Mouse (Mus musculus): ENCODE results near the gene Ddx23. TPM values are rescaled to one million over a fixed set of nuclear protein-coding genes. Genes with fewer than 3 reads are reported as not detected.

Ddx23 gene
- polyA plus RNA-seq, 1 experiment from 2014 or later = 22.0 TPM

DNA sequence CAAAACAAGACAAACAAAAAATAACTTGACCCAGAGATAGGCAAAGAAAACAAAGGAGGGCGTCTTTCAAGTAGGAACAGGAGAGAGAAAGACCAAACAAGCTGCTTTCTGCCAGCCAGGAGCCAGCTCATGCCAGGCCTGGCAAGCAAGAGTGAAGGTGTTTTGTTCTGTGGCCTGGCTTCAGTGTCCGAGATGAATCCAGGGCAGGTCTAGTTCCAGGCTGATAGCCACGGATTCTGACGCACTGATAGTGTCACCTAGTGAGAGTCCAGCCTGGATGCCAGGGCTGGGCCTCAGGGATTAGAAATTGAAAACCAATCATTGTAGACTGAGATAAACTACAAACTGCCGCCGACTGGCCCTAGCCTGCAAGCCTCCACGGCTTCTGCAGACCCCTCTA is 15.3 kb upstream of the Ddx23 start:
- peaks cover 4% of the 10 kb centered on the region; the same call in 1 of the 2 replicates for H3K4me1 ChIP-seq (ENCODE audit: control insufficient read depth, insufficient read depth, low read length)
- H3K4me3 ChIP-seq (ENCODE audit: low read depth, low read length) = no peak overlapping the region
- peaks cover 22% of the 10 kb centered on the region for H3K27me3 ChIP-seq (ENCODE audit: control insufficient read depth, insufficient read depth, low read length)
- no peaks in the 10 kb centered on the region for H3K36me3 ChIP-seq (replicated peaks; ENCODE audit: control insufficient read depth, insufficient read depth, low read depth, low read length)
- DNase-seq (ENCODE audit: low spot score) (no peak), ATAC-seq (replicated peaks; ENCODE audit: insufficient number of reproducible peaks, low FRiP score, low TSS enrichment, low read depth) (no peak)
- no peak overlapping the region for H3K9ac ChIP-seq (replicated peaks; ENCODE audit: low read length)
- H3K9me3 ChIP-seq (replicated peaks; ENCODE audit: control insufficient read depth, low read length) = no peaks in the 10 kb centered on the region
- WGBS = 76% methylated on average over 7 of the region's 7 CpGs
- H3K27ac ChIP-seq (replicated peaks; ENCODE audit: low read depth, low read length) = no peak overlapping the region
- H3K4me2 ChIP-seq (ENCODE audit: low read depth, low read length) = no peak overlapping the region

DNA sequence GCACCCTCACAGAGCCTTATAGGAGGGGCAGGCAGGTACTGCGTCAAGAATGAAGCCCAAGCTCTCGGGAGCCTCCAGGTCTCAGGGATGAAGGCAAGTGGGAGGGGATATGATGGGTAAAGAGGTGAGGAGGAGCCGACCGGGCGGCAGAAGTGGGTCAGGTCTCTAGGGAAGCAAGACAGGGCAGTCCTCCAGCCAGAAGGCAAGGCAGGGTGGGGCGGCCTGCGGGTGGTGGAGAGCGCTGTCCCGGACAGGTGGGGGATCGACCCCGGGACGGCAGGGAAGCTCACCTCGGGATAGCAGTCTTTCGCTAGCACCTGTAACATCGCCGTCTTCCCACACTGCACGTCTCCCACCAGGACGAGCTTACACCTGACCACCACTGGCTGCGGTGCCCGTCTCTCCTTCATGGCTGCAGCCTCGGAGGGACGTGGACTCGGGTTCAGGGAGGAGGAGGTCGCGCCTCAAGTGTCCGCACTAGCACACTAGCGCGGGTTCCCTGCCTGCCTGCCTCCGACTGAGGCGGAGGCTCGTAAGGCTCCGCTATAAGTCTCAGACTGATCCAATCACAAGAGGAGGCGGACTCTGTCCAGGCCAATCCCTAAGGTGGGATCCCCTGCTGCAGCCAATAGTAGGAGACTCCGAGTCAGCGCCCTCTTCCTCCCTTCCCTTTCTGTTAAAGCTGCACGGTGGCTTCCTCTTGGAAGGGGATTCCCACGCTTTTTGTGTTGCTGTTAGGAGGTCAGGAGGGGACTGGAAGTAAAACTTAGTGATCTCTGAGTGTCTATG is 14.4 kb upstream of the Ddx23 start, which contains the start of gene Rnd1:
TSS of gene Rnd1 (minus strand) at position 522 of the 789 bp plus-strand sequence.
- peak within 1 kb of the TSS; percentile 65 for H3K4me2 ChIP-seq (ENCODE audit: low read depth, low read length)
- peaks cover 4% of the 10 kb centered on the region; the same call in 1 of the 2 replicates for H3K4me1 ChIP-seq (ENCODE audit: control insufficient read depth, insufficient read depth, low read length)
- H3K9me3 ChIP-seq (replicated peaks; ENCODE audit: control insufficient read depth, low read length) = no peaks in the 10 kb centered on the region
- ATAC-seq (replicated peaks; ENCODE audit: insufficient number of reproducible peaks, low FRiP score, low TSS enrichment, low read depth) (peak; percentile 96), DNase-seq (ENCODE audit: low spot score) (peak; percentile 90)
- no peak within 1 kb of the TSS for H3K27ac ChIP-seq (replicated peaks; ENCODE audit: low read depth, low read length)
- no peaks in the 10 kb centered on the region for H3K36me3 ChIP-seq (replicated peaks; ENCODE audit: control insufficient read depth, insufficient read depth, low read depth, low read length)
- WGBS = under 1% methylated on average over 36 of the region's 37 CpGs
- peak within 1 kb of the TSS; percentile 35 for H3K4me3 ChIP-seq (ENCODE audit: low read depth, low read length)
- H3K27me3 ChIP-seq (ENCODE audit: control insufficient read depth, insufficient read depth, low read length) = peaks cover 22% of the 10 kb centered on the region
- no peak within 1 kb of the TSS for H3K9ac ChIP-seq (replicated peaks; ENCODE audit: low read length)

DNA sequence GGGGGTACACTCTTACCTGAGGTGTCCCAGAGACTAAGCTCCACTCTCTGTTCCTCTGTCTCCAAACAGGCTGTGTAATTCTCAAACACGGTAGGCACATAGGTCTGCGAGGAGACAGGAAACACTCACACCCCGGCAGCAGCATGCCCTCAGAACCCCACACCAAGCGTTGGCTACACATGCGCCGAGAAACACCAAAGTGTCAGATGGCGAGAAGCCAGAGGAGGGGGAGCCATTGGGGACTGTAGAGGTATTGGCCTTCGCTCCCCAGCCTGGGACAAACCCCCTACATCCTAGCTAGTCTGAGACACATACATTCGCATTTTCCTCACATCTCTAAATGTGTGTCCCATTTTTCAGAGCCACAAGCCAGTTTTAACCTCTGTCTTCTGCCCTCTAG is 13.8 kb upstream of the Ddx23 start:
- no peak for ATAC-seq (replicated peaks; ENCODE audit: insufficient number of reproducible peaks, low FRiP score, low TSS enrichment, low read depth)
- no peaks in the 10 kb centered on the region for H3K36me3 ChIP-seq (replicated peaks; ENCODE audit: control insufficient read depth, insufficient read depth, low read depth, low read length)
- H3K4me2 ChIP-seq (ENCODE audit: low read depth, low read length) = peak overlapping the region; percentile 65
- H3K9me3 ChIP-seq (replicated peaks; ENCODE audit: control insufficient read depth, low read length) = no peaks in the 10 kb centered on the region
- peaks cover 22% of the 10 kb centered on the region for H3K27me3 ChIP-seq (ENCODE audit: control insufficient read depth, insufficient read depth, low read length)
- no peak overlapping the region for H3K27ac ChIP-seq (replicated peaks; ENCODE audit: low read depth, low read length)
- H3K4me3 ChIP-seq (ENCODE audit: low read depth, low read length) = peak overlapping the region; percentile 35; the same call in 1 of the 2 replicates
- no peak overlapping the region for H3K9ac ChIP-seq (replicated peaks; ENCODE audit: low read length)
- 6% methylated on average over 9 of the region's 9 CpGs for WGBS
- peaks cover 4% of the 10 kb centered on the region; the same call in 1 of the 2 replicates for H3K4me1 ChIP-seq (ENCODE audit: control insufficient read depth, insufficient read depth, low read length)
- no peak for DNase-seq (ENCODE audit: low spot score)

DNA sequence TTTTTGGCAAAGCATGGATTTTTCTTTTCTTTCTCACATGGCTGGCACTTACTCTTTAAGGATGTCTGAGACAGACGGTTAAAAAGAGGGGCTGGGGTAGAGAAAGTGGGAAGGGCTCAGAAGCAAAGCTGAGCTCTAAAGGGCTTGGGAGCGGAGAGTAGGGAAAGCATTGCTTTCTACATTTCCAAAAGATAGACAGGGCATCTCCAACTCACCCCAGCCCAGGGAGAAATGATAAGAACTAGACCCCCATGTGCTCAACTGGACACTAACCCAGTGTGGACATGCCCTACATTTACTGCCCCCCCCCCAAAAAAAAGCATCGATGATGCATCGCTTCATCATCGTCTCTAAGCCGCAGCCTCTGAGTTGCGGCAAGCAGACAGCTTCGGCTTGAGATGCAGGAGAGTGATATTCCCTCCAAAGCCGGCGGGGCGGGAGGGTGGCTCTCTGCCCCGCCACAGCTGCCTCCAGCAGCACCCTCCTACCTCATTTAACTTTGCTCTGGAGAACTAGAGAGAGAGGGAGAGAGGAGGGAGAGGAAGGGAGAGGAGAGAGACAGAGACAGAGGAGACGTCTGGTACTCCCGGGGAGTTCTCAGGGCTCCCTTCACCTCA is 13.0 kb upstream of the Ddx23 start:
- Histone ChIP-seq H3K27me3 (ENCODE audit: control insufficient read depth, insufficient read depth, low read length) (peaks cover 22% of the 10 kb centered on the region), H3K4me3 (ENCODE audit: low read depth, low read length) (no peak overlapping the region), H3K4me2 (ENCODE audit: low read depth, low read length) (no peak overlapping the region), H3K4me1 (ENCODE audit: control insufficient read depth, insufficient read depth, low read length) (peaks cover 4% of the 10 kb centered on the region; the same call in 1 of the 2 replicates), H3K27ac (replicated peaks; ENCODE audit: low read depth, low read length) (no peak overlapping the region), H3K36me3 (replicated peaks; ENCODE audit: control insufficient read depth, insufficient read depth, low read depth, low read length) (no peaks in the 10 kb centered on the region), H3K9me3 (replicated peaks; ENCODE audit: control insufficient read depth, low read length) (no peaks in the 10 kb centered on the region), H3K9ac (replicated peaks; ENCODE audit: low read length) (no peak overlapping the region)
- no peak for ATAC-seq (replicated peaks; ENCODE audit: insufficient number of reproducible peaks, low FRiP score, low TSS enrichment, low read depth)
- no peak for DNase-seq (ENCODE audit: low spot score)
- WGBS = 9% methylated on average over 14 of the region's 14 CpGs

DNA sequence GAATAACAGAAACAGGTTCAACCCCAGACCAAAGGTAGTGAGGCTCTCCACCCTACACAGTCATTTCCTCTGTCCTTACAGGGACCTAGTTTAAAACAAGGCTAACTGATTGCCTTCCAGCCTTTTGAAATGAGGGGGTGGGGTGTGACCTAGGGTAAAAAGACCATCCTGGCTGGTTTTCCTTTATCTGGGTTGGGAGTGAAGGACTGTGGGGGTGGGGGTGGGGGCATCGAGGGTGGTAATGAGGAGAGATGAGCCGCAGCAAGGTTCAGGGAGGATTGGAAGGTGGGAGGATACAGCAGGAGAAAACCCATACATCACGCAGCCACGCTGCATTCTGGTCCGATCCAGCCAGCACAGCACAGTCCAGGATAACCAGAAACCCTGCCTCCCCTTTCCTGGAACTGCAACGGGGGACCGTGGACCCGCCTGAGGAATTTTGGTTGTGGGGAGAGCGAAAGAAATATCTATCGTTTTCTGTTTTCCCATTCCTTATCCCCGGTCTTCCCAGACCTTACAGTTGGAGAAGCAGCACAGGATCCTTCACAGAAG is 12.4 kb upstream of the Ddx23 start:
- H3K4me2 ChIP-seq (ENCODE audit: low read depth, low read length) = no peak overlapping the region
- no peaks in the 10 kb centered on the region for H3K36me3 ChIP-seq (replicated peaks; ENCODE audit: control insufficient read depth, insufficient read depth, low read depth, low read length)
- DNase-seq (ENCODE audit: low spot score) (no peak), ATAC-seq (replicated peaks; ENCODE audit: insufficient number of reproducible peaks, low FRiP score, low TSS enrichment, low read depth) (no peak)
- WGBS = 32% methylated on average over 11 of the region's 11 CpGs
- no peak overlapping the region; the same call in 1 of the 2 replicates for H3K9ac ChIP-seq (replicated peaks; ENCODE audit: low read length)
- peaks cover 22% of the 10 kb centered on the region for H3K27me3 ChIP-seq (ENCODE audit: control insufficient read depth, insufficient read depth, low read length)
- no peaks in the 10 kb centered on the region for H3K9me3 ChIP-seq (replicated peaks; ENCODE audit: control insufficient read depth, low read length)
- peaks cover 4% of the 10 kb centered on the region; the same call in 1 of the 2 replicates for H3K4me1 ChIP-seq (ENCODE audit: control insufficient read depth, insufficient read depth, low read length)
- no peak overlapping the region for H3K27ac ChIP-seq (replicated peaks; ENCODE audit: low read depth, low read length)
- no peak overlapping the region for H3K4me3 ChIP-seq (ENCODE audit: low read depth, low read length)

DNA sequence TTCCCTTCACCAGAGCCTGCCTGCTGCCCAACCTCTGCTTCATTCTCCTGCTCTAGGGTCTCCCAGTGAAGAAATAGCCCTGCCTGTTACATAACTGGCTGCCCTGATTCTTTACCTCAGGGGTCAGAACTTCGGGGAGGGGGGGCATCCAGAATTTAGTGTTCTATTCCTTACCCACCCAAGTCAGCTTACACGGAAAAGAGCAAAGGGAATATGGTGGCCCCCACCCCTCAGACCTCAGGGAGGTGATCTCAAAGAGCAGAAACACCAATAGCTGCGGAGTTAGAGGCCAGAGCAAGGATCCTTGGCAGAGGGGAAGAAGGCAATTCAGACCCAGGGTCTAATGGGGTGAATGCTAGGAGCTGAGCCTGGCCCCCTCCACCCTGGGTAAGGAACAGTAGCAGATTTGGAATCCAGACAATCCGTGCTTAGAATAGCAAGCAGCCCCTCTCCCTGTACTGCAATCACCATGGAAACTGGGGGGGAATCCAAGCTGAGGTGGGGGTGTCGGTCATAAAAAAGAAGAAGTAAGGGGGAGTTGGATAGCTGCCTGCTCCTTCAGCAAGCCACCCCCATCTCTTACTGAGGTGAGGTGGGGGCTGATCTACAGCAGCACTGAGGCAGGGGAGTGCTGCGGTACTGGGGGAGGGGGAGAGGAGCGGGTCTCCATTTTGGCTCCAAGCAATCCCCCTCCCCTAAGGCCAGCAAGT is 11.7 kb upstream of the Ddx23 start:
- ATAC-seq (replicated peaks; ENCODE audit: insufficient number of reproducible peaks, low FRiP score, low TSS enrichment, low read depth) (no peak), DNase-seq (ENCODE audit: low spot score) (no peak)
- Histone ChIP-seq H3K4me2 (ENCODE audit: low read depth, low read length) (0 out of 2 replicates have a peak overlapping the region, but pooled peaks have one; percentile 2), H3K4me3 (ENCODE audit: low read depth, low read length) (no peak overlapping the region), H3K4me1 (ENCODE audit: control insufficient read depth, insufficient read depth, low read length) (peaks cover 4% of the 10 kb centered on the region; the same call in 1 of the 2 replicates), H3K27me3 (ENCODE audit: control insufficient read depth, insufficient read depth, low read length) (peaks cover 22% of the 10 kb centered on the region), H3K9ac (replicated peaks; ENCODE audit: low read length) (no peak overlapping the region), H3K36me3 (replicated peaks; ENCODE audit: control insufficient read depth, insufficient read depth, low read depth, low read length) (no peaks in the 10 kb centered on the region), H3K27ac (replicated peaks; ENCODE audit: low read depth, low read length) (no peak overlapping the region), H3K9me3 (replicated peaks; ENCODE audit: control insufficient read depth, low read length) (no peaks in the 10 kb centered on the region)
- 39% methylated on average over 7 of the region's 7 CpGs for WGBS

DNA sequence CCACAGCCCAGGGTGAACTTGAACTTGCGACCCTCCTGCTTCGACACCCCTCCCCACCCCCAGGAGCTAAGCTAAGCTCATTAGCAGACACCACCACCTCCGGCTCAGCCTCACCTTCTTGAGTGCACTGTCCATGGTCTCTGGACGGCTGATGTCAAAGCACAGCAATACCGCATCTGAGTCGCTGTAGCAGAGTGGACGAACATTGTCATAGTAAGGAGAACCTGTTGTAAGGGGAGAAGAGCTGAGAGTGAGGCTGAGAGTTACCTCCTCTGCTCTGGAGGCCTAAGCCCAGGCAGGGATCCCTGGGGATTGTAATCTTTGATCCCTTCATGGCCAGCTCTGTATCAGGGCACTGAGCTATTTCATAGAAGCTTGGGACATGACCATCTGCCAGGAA is 11.0 kb upstream of the Ddx23 start:
- peaks cover 22% of the 10 kb centered on the region for H3K27me3 ChIP-seq (ENCODE audit: control insufficient read depth, insufficient read depth, low read length)

More for the DNA sequence above, 11.0 kb upstream of the Ddx23 start:
- Histone ChIP-seq H3K27ac (replicated peaks; ENCODE audit: low read depth, low read length) (no peak overlapping the region), H3K4me3 (ENCODE audit: low read depth, low read length) (no peak overlapping the region), H3K4me2 (ENCODE audit: low read depth, low read length) (no peak overlapping the region), H3K36me3 (replicated peaks; ENCODE audit: control insufficient read depth, insufficient read depth, low read depth, low read length) (no peaks in the 10 kb centered on the region), H3K9me3 (replicated peaks; ENCODE audit: control insufficient read depth, low read length) (no peaks in the 10 kb centered on the region), H3K4me1 (ENCODE audit: control insufficient read depth, insufficient read depth, low read length) (peaks cover 4% of the 10 kb centered on the region; the same call in 1 of the 2 replicates), H3K9ac (replicated peaks; ENCODE audit: low read length) (no peak overlapping the region)
- ATAC-seq (replicated peaks; ENCODE audit: insufficient number of reproducible peaks, low FRiP score, low TSS enrichment, low read depth) (no peak), DNase-seq (ENCODE audit: low spot score) (no peak)
- 72% methylated on average over 7 of the region's 7 CpGs for WGBS
